Comparison of ENCODE assay signal across 8 mouse cellular contexts in genomic region chr11:97050944-97051586, GRCm38 (mm10). TPM values are rescaled to one million over a fixed set of nuclear protein-coding genes. Genes with fewer than 3 reads are reported as not detected.
A peak's percentile ranks its signal among the peaks of the same experiment; 100 is the strongest.
DNase-seq lines count a peak whose midpoint lies in the region; ATAC-seq and TF ChIP-seq lines count a peak whose summit lies in the region.

No protein-coding gene starts in this region.

- peak overlapping the region; percentile 71 for H3K9ac ChIP-seq in heart, postnatal 0 days (replicated peaks; ENCODE audit: low read depth, low read length)

- no peak for TF ChIP-seq EP300 in heart, postnatal 0 days (IDR thresholded peaks at IDR 0.05; ENCODE audit: low read depth)

- H3K27ac ChIP-seq in layer of hippocampus, adult 2 months, result peak overlapping the region; percentile 88
- H3K27ac ChIP-seq in heart, postnatal 0 days (ENCODE audit: low read depth), result peak overlapping the region; percentile 46; the same call in 1 of the 2 replicates

- no peaks in the 10 kb centered on the region for H3K9me3 ChIP-seq in heart, postnatal 0 days (replicated peaks; ENCODE audit: control insufficient read depth, low read length)

- no peaks in the 10 kb centered on the region for H3K27me3 ChIP-seq in heart, postnatal 0 days (ENCODE audit: control insufficient read depth, insufficient read depth, low read length)

- no peak for DNase-seq in layer of hippocampus, adult 2 months (ENCODE audit: low spot score in 2 of 2)
- no peak for DNase-seq in layer of hippocampus, adult 8-10 months (ENCODE audit: low spot score in 2 of 2)
- peak; percentile 29 to 52 for DNase-seq in cerebellum, postnatal 25 days
- no peak for DNase-seq in heart, postnatal 0 days (ENCODE audit: low spot score)
- DNase-seq in thymus, postnatal 25 days, result no peak
- DNase-seq in layer of hippocampus, adult 9-10 months (ENCODE audit: low spot score), result no peak

- 19% methylated on average over 13 of the region's 13 CpGs for WGBS in heart, postnatal 0 days

- ATAC-seq in heart, postnatal 0 days (ENCODE audit: insufficient read depth, low read depth), result no peak
- ATAC-seq in megakaryocyte progenitor cell, adult 5-6 weeks (replicated peaks; ENCODE audit: poor library complexity), result 0 out of 2 replicates have a peak, but pooled peaks have one; percentile 18
- ATAC-seq in inflammation-experienced regulatory T-cells, adult 6 months, result no peak

- peaks cover 44% of the 10 kb centered on the region for H3K36me3 ChIP-seq in heart, postnatal 0 days (replicated peaks; ENCODE audit: control insufficient read depth, insufficient read depth, low read length)

- H3K4me2 ChIP-seq in heart, postnatal 0 days (ENCODE audit: low read depth, low read length), result peak overlapping the region; percentile 90

- H3K4me3 ChIP-seq in layer of hippocampus, adult 2 months, result peak overlapping the region; percentile 83
- H3K4me3 ChIP-seq in heart, postnatal 0 days (ENCODE audit: low read depth, low read length), result peak overlapping the region; percentile 64

- H3K4me1 ChIP-seq in heart, postnatal 0 days (ENCODE audit: control insufficient read depth, insufficient read depth), result peaks cover 15% of the 10 kb centered on the region

- no peak for TF ChIP-seq CTCF in layer of hippocampus, adult 2 months (conservative IDR thresholded peaks at IDR 0.05)
- TF ChIP-seq CTCF in heart, postnatal 0 days (IDR thresholded peaks at IDR 0.05; ENCODE audit: low read depth), result no peak

RNA-seq across cellular contexts. Expression of gene Osbpl7, which starts 0.6 kb away (rescaled TPM):
- total RNA-seq in layer of hippocampus, adult 2 months (2021), result 10 to 100 TPM; 15.7 to 19.0 TPM
- 10 to 100 TPM; 18.6 to 21.7 (median 20.6) TPM for total RNA-seq in layer of hippocampus, adult 8-10 months (2022)
- total RNA-seq in heart, postnatal 0 days (2014; rRNA removed; ENCODE audit: low replicate concordance), result 8.6 and 10.6 TPM in 2 replicates
- polyA plus RNA-seq in heart, postnatal 0 days (2015; fragmentation: Nextera tagmentation; extraction: Ambion mirVana), result 2.7 and 3.0 TPM in 2 replicates
- 8.5 and 9.7 TPM in 2 replicates for total RNA-seq in megakaryocyte progenitor cell, adult 5-6 weeks (2015)
- total RNA-seq in megakaryocyte progenitor cell, adult 5-6 weeks (2017), result 8.3 and 10.5 TPM in 2 replicates
- polyA plus RNA-seq in inflammation-experienced regulatory T-cells, adult 6 months (2017; shearing (Covaris generic)), result 10 to 100 TPM; 22.8 to 30.5 (median 25.3) TPM

RNA-seq across cellular contexts. Expression of gene Mrpl10, which starts 9.7 kb away (rescaled TPM):
- total RNA-seq in layer of hippocampus, adult 2 months (2021), result 10 to 100 TPM; 74.0 to 81.6 TPM
- total RNA-seq in layer of hippocampus, adult 8-10 months (2022), result 10 to 100 TPM; 76.3 to 85.2 (median 77.8) TPM
- 77.7 and 81.2 TPM in 2 replicates for total RNA-seq in heart, postnatal 0 days (2014; rRNA removed; ENCODE audit: low replicate concordance)
- 67.0 and 67.3 TPM in 2 replicates for polyA plus RNA-seq in heart, postnatal 0 days (2015; fragmentation: Nextera tagmentation; extraction: Ambion mirVana)
- total RNA-seq in megakaryocyte progenitor cell, adult 5-6 weeks (2015), result 32.1 and 34.0 TPM in 2 replicates
- 19.7 and 24.5 TPM in 2 replicates for total RNA-seq in megakaryocyte progenitor cell, adult 5-6 weeks (2017)
- polyA plus RNA-seq in inflammation-experienced regulatory T-cells, adult 6 months (2017; shearing (Covaris generic)), result 10 to 100 TPM; 61.1 to 66.7 (median 63.2) TPM

RNA-seq across cellular contexts. Expression of gene Lrrc46, which starts 9.9 kb away (rescaled TPM):
- total RNA-seq in layer of hippocampus, adult 2 months (2021), result 1 to 10 TPM; 1.1 to 1.2 TPM
- 1 to 10 TPM in 2 of 4 experiments, under 1 TPM in 2; 0.87 to 1.9 (median 1.3) TPM for total RNA-seq in layer of hippocampus, adult 8-10 months (2022)
- 0.80 TPM in 1 of 2 replicates, not detected in the other for total RNA-seq in heart, postnatal 0 days (2014; rRNA removed; ENCODE audit: low replicate concordance)
- 0.53 and 0.65 TPM in 2 replicates for polyA plus RNA-seq in heart, postnatal 0 days (2015; fragmentation: Nextera tagmentation; extraction: Ambion mirVana)
- 0.64 and 0.69 TPM in 2 replicates for total RNA-seq in megakaryocyte progenitor cell, adult 5-6 weeks (2015)
- not detected in 2 replicates for total RNA-seq in megakaryocyte progenitor cell, adult 5-6 weeks (2017)
- not detected for polyA plus RNA-seq in inflammation-experienced regulatory T-cells, adult 6 months (2017; shearing (Covaris generic))

RNA-seq across cellular contexts. Expression of gene Scrn2, which starts 21.3 kb away (rescaled TPM):
- total RNA-seq in layer of hippocampus, adult 2 months (2021), result 1 to 10 TPM; 4.9 to 5.5 TPM
- 1 to 10 TPM; 4.3 to 6.9 (median 6.3) TPM for total RNA-seq in layer of hippocampus, adult 8-10 months (2022)
- 29.3 and 31.7 TPM in 2 replicates for total RNA-seq in heart, postnatal 0 days (2014; rRNA removed; ENCODE audit: low replicate concordance)
- 16.6 and 19.0 TPM in 2 replicates for polyA plus RNA-seq in heart, postnatal 0 days (2015; fragmentation: Nextera tagmentation; extraction: Ambion mirVana)
- 3.0 and 4.2 TPM in 2 replicates for total RNA-seq in megakaryocyte progenitor cell, adult 5-6 weeks (2015)
- 18.3 and 21.1 TPM in 2 replicates for total RNA-seq in megakaryocyte progenitor cell, adult 5-6 weeks (2017)
- polyA plus RNA-seq in inflammation-experienced regulatory T-cells, adult 6 months (2017; shearing (Covaris generic)), result 1 to 10 TPM; 6.2 to 8.8 (median 6.5) TPM

RNA-seq across cellular contexts. Expression of gene Sp6, which starts 37.9 kb away (rescaled TPM):
- total RNA-seq in layer of hippocampus, adult 2 months (2021), result 1 to 10 TPM in 1 of 2 experiments, under 1 TPM in 1; 0.79 to 1.2 TPM
- 1 to 10 TPM in 3 of 4 experiments, under 1 TPM in 1; 0.83 to 1.7 (median 1.5) TPM for total RNA-seq in layer of hippocampus, adult 8-10 months (2022)
- 0.04 and 0.19 TPM in 2 replicates for total RNA-seq in heart, postnatal 0 days (2014; rRNA removed; ENCODE audit: low replicate concordance)
- 0.08 TPM in 1 of 2 replicates, not detected in the other for polyA plus RNA-seq in heart, postnatal 0 days (2015; fragmentation: Nextera tagmentation; extraction: Ambion mirVana)
- not detected in 2 replicates for total RNA-seq in megakaryocyte progenitor cell, adult 5-6 weeks (2015)
- 0.03 TPM in 1 of 2 replicates, not detected in the other for total RNA-seq in megakaryocyte progenitor cell, adult 5-6 weeks (2017)
- 1 to 10 TPM in 1 of 3 experiments, under 1 TPM in 1, not detected in 1; 0.19 to 2.7 TPM for polyA plus RNA-seq in inflammation-experienced regulatory T-cells, adult 6 months (2017; shearing (Covaris generic))

Comparison
In these comparisons a context has a peak if more than half of its experiments do, and no peak if none do; other contexts are left out.
1. DNase-seq: peak in cerebellum, postnatal 25 days (2 of 2); none in layer of hippocampus, adult 2 months (0 of 2), layer of hippocampus, adult 8-10 months (0 of 2), heart, postnatal 0 days (single experiment), thymus, postnatal 25 days (single experiment) and layer of hippocampus, adult 9-10 months (single experiment).